Mouse (Mus musculus) gastrocnemius, postnatal 4 days (tissue): ENCODE data around the gene Cyp2g1. TPM values are rescaled to one million over a fixed set of nuclear protein-coding genes. Genes with fewer than 3 reads are reported as not detected.
"Not testable (repeated sequence)": the region's sequence is repeated elsewhere in the genome, so short reads cannot be mapped to it uniquely, and the experiment has no call there.

Experiments used
- DNase-seq, 2 experiments: peaks; one replicate each; pipeline ENCODE4 v3.0.0; 2021 to 2022; ENCODE audit warnings: low spot score in 2 of 2, mixed read lengths in 2 of 2
- total RNA-seq, 2 experiments: library from RNA; stranded (reverse); gene quantifications; 2 replicates each; pipeline ENCODE4 v1.2.3; 2021

The Cyp2g1 gene
- total RNA-seq, 2 experiments from 2014 or later = not detected

GRCm38 (mm10) chr7:26850063-26850462 is 41.4 kb downstream of the Cyp2g1 start:
- DNase-seq = not testable (repeated sequence)

Other genes starting within 250 kb of the Cyp2g1 start
- gene Vmn1r185, start 190.4 kb upstream of the Cyp2g1 start, total RNA-seq = not detected
- not detected for gene Cyp2b23, start 122.5 kb upstream of the Cyp2g1 start, total RNA-seq
- not detected for gene Cyp2b19, start 51.8 kb upstream of the Cyp2g1 start, total RNA-seq
- gene Cyp2a5, start 26.4 kb downstream of the Cyp2g1 start, total RNA-seq = not detected
- under 1 TPM in 1 of 2 experiments, not detected in 1; 0.08 TPM for gene Cyp2a22, start 130.5 kb downstream of the Cyp2g1 start, total RNA-seq
- gene Cyp2a12, start 220.2 kb downstream of the Cyp2g1 start, total RNA-seq = under 1 TPM in 1 of 2 experiments, not detected in 1; 0.47 TPM